Mouse (Mus musculus) limb, embryonic 14.5 days (tissue): ENCODE measurements around the gene Armc10. TPM values are rescaled to one million over a fixed set of nuclear protein-coding genes. Genes with fewer than 3 reads are reported as not detected.
A peak's percentile ranks its signal among the peaks of the same experiment; 100 is the strongest.
"Not testable (repeated sequence)": the region's sequence is repeated elsewhere in the genome, so short reads cannot be mapped to it uniquely, and the experiment has no call there.

Experiments
- ATAC-seq: fragments of 200-750 bp; cut with Nextera tagmentation; 2 replicates; pipeline ENCODE4 v1.8.0; 2017; ENCODE audit warnings: low read depth, moderate number of reproducible peaks, moderate TSS enrichment; ENCODE audit not compliant: low FRiP score
- DNase-seq: peaks from one replicate; pipeline ENCODE4 v3.0.0-alpha.2; 2015; ENCODE audit warnings: low spot score
- H3K27ac ChIP-seq: fragments of 300-500 bp; sonication (generic); replicated peaks from 2 replicates; pipeline ENCODE4 v1.5.1; 2014; ENCODE audit warnings: low read depth, mild to moderate bottlenecking, low read length, moderate library complexity, mixed read lengths
- H3K27me3 ChIP-seq: fragments of 300-500 bp; sonication (generic); 2 replicates; pipeline ENCODE4 v1.6.1; 2014; ENCODE audit warnings: low read length, mixed read lengths; ENCODE audit not compliant: control insufficient read depth, insufficient read depth
- H3K36me3 ChIP-seq: fragments of 300-500 bp; sonication (generic); 2 replicates; pipeline ENCODE4 v1.6.1; 2014; ENCODE audit warnings: mild to moderate bottlenecking, low read length, moderate library complexity, mixed read lengths; ENCODE audit not compliant: control insufficient read depth, insufficient read depth
- H3K4me1 ChIP-seq: fragments of 300-500 bp; sonication (generic); 2 replicates; pipeline ENCODE4 v1.6.1; 2014; ENCODE audit warnings: antibody characterized with exemption, low read length, mixed read lengths; ENCODE audit not compliant: control insufficient read depth, insufficient read depth
- H3K4me2 ChIP-seq: fragments of 300-500 bp; sonication (generic); replicated peaks from 2 replicates; pipeline ENCODE4 v1.6.1; 2014; ENCODE audit warnings: low read depth, mild to moderate bottlenecking, low read length, moderate library complexity; ENCODE audit not compliant: severe bottlenecking
- H3K4me3 ChIP-seq: fragments of 300-500 bp; sonication (generic); replicated peaks from 2 replicates; pipeline ENCODE4 v1.5.1; 2014; ENCODE audit warnings: low read length
- H3K9ac ChIP-seq: fragments of 300-500 bp; sonication (generic); 2 replicates; pipeline ENCODE4 v1.6.1; 2014; ENCODE audit warnings: mild to moderate bottlenecking, low read depth, low read length, moderate library complexity; ENCODE audit not compliant: severe bottlenecking
- H3K9me3 ChIP-seq: fragments of 300-500 bp; sonication (generic); 2 replicates; pipeline ENCODE4 v1.6.1; 2016; ENCODE audit warnings: low read length; ENCODE audit not compliant: control insufficient read depth
- POLR2A ChIP-seq: fragments of 200-500 bp; IDR thresholded peaks from 2 replicates; pipeline ENCODE4 v1.8.0; 2012; ENCODE audit warnings: inconsistent platforms, mild to moderate bottlenecking, moderate library complexity, borderline replicate concordance; ENCODE audit not compliant: insufficient read depth, insufficient read length; ENCODE audit errors: extremely low read depth
- WGBS: fragments of 180-500 bp; shearing (Covaris S2); extraction: QIAGEN DNeasy Blood & Tissue Kit; methylation state at CpG from one replicate; pipeline ENCODE4 v1.1.7; 2014; 5-methylcytosine and 5-hydroxymethylcytosine counted together
- polyA plus RNA-seq, 2 experiments: library from polyadenylated mRNA; depleted of rRNA in 1 of 2; stranded (reverse) in 1 of 2; unstranded in 1 of 2; fragments of >200 nt; fragmentation: Nextera tagmentation in 1 of 2; extraction: Ambion mirVana in 1 of 2; gene quantifications; 2 replicates each; pipeline versions ENCODE4 v1.2.1 to v1.2.3; 2012 to 2014

Gene Armc10
- polyA plus RNA-seq (2012; rRNA removed) (55.0 and 56.0 TPM in 2 replicates), polyA plus RNA-seq (2014; fragmentation: Nextera tagmentation; extraction: Ambion mirVana) (44.4 and 49.8 TPM in 2 replicates)

GRCm38 (mm10) chr5:21645439-21646132, at the start of gene Armc10, which contains the start of gene Fbxl13:
Armc10 (plus strand) TSS chr5:21645813.
Fbxl13 (minus strand) TSS chr5:21645634.
- H3K27me3 ChIP-seq, result no peaks in the 10 kb centered on the region
- 0 out of 2 replicates have a peak, but pooled peaks have one; percentile 43 for TF ChIP-seq POLR2A
- H3K4me1 ChIP-seq, result peaks cover 11% of the 10 kb centered on the region; the same call in 1 of the 2 replicates
- peaks cover 26% of the 10 kb centered on the region for H3K36me3 ChIP-seq
- H3K4me3 ChIP-seq, result peak within 1 kb of the TSS; percentile 75
- H3K27ac ChIP-seq, result peak within 1 kb of the TSS; percentile 72
- ATAC-seq (peak; percentile 97), DNase-seq (peak; percentile 92)
- peak within 1 kb of the TSS; percentile 66 for H3K4me2 ChIP-seq
- WGBS, result 2% methylated on average over 28 of the region's 40 CpGs
- H3K9ac ChIP-seq, result peak within 1 kb of the TSS; percentile 77
- H3K9me3 ChIP-seq, result no peaks in the 10 kb centered on the region

GRCm38 (mm10) chr5:21599536-21599935, 46.1 kb upstream of the Armc10 start:
- not testable (repeated sequence) for DNase-seq, H3K27ac ChIP-seq, H3K27me3 ChIP-seq, H3K4me3 ChIP-seq, H3K36me3 ChIP-seq, H3K9me3 ChIP-seq, ATAC-seq, H3K4me1 ChIP-seq, H3K9ac ChIP-seq, H3K4me2 ChIP-seq
- WGBS, result 74% methylated on average over 2 of the region's 2 CpGs

- H3K4me1 ChIP-seq, result no peaks in the 10 kb centered on the region
- no peak overlapping the region for H3K4me3 ChIP-seq
- no peak overlapping the region for H3K27ac ChIP-seq
- no peak overlapping the region for H3K9ac ChIP-seq
- no peaks in the 10 kb centered on the region for H3K27me3 ChIP-seq
- H3K4me2 ChIP-seq, result no peak overlapping the region
- WGBS, result 95% methylated on average over 4 of the region's 4 CpGs
- ATAC-seq, result no peak
- TF ChIP-seq POLR2A, result no peak
- H3K36me3 ChIP-seq, result no peaks in the 10 kb centered on the region
- no peak for DNase-seq
- no peaks in the 10 kb centered on the region for H3K9me3 ChIP-seq
Measured at GRCm38 (mm10) chr5:21599961-21600360, 45.7 kb upstream of the Armc10 start.

GRCm38 (mm10) chr5:21605936-21606335, 39.7 kb upstream of the Armc10 start:
- Histone ChIP-seq H3K9ac (no peak overlapping the region), H3K4me3 (no peak overlapping the region), H3K9me3 (no peaks in the 10 kb centered on the region), H3K36me3 (no peaks in the 10 kb centered on the region), H3K27ac (no peak overlapping the region), H3K4me1 (peaks cover 11% of the 10 kb centered on the region), H3K27me3 (no peaks in the 10 kb centered on the region), H3K4me2 (no peak overlapping the region)
- TF ChIP-seq POLR2A, result no peak
- no peak for DNase-seq
- WGBS, result 79% methylated on average over 6 of the region's 6 CpGs
- ATAC-seq, result no peak

GRCm38 (mm10) chr5:21608311-21609304, 37.0 kb upstream of the Armc10 start:
- no peaks in the 10 kb centered on the region for H3K27me3 ChIP-seq
- ATAC-seq (peak; percentile 53), DNase-seq (peak; percentile 42)
- H3K4me2 ChIP-seq, result no peak overlapping the region
- TF ChIP-seq POLR2A, result no peak
- H3K4me3 ChIP-seq, result no peak overlapping the region
- H3K36me3 ChIP-seq, result no peaks in the 10 kb centered on the region
- no peaks in the 10 kb centered on the region for H3K9me3 ChIP-seq
- H3K27ac ChIP-seq, result peak overlapping the region; percentile 52
- H3K9ac ChIP-seq, result no peak overlapping the region
- 49% methylated on average over 12 of the region's 12 CpGs for WGBS
- H3K4me1 ChIP-seq, result peaks cover 11% of the 10 kb centered on the region
